Mouse (Mus musculus): ENCODE results near the gene Abca4. TPM values are rescaled to one million over a fixed set of nuclear protein-coding genes. Genes with fewer than 3 reads are reported as not detected.

The Abca4 gene
- total and polyA plus RNA-seq, 3 experiments, result 0.15 to 0.49 TPM; not detected in 1

DNA sequence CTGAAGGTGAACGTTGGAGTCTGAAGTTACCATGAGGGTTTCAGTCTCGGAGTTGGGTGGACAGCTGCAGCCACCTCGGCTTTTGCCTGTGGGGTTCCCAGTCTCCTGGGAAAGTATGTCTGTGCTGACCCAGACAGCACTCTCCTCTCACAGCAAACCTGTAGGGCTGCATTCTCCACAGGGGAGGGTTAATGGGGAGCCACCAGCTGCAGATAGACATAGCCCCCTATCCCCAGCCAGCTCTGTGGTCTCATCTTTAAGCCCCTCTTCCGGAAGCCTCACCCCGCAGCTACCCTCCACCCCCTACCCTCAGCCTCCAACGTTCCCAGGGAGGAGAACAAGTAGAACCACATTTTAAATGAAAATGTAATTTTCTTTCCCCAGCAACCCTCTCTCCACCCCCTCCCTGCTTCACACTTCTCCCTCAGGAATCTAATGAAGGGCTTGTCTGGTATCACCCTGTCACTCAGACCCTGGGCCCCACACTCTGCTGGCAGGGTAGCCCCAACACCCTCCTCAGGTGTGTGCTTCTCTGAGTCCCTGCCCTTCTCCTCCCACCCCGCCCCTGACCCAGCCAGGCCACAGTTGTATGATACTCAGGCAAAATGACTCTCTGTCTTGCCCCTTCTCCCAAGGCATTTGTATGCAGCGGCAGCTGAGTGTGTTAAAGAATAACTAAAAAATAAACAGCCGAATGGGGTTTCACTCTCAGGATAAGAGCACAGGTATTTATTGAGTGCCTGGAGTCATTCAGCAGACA, 14.4 kb downstream of the Abca4 start:
- Histone ChIP-seq H3K27ac (ENCODE audit: control insufficient read depth, low read depth, low read length) (no peak overlapping the region), H3K4me3 (ENCODE audit: control insufficient read depth in 1 of 2, insufficient read depth in 1 of 2, low read depth in 2 of 2, low read length in 2 of 2) (no peak overlapping the region), H3K36me3 (ENCODE audit: control insufficient read depth in 1 of 2, insufficient read depth in 2 of 2, low read length in 2 of 2) (no peaks in the 10 kb centered on the region), H3K79me2 (ENCODE audit: control insufficient read depth, insufficient read depth, low read length, poor library complexity) (no peaks in the 10 kb centered on the region), H3K27me3 (ENCODE audit: control insufficient read depth in 1 of 2, insufficient read depth in 2 of 2, low read length in 2 of 2) (no peaks in the 10 kb centered on the region), H3K4me1 (ENCODE audit: control insufficient read depth in 1 of 2, insufficient read depth in 2 of 2, low read length in 2 of 2) (no peaks in the 10 kb centered on the region), H3K9ac (ENCODE audit: control insufficient read depth, low read depth, low read length, poor library complexity, severe bottlenecking) (no peak overlapping the region), H3K9me3 (replicated peaks; ENCODE audit: insufficient read depth, low read length) (no peaks in the 10 kb centered on the region)
- DNase-seq (ENCODE audit: low read depth, low spot score), result no peak
- TF ChIP-seq ZMIZ1 (IDR thresholded peaks at IDR 0.05; ENCODE audit: low read depth, low read length) (no peak), POLR2A (IDR thresholded peaks at IDR 0.05; ENCODE audit: control insufficient read depth in 1 of 2, insufficient read depth in 1 of 2, low read depth in 1 of 2, low read length in 2 of 2, poor library complexity in 1 of 2) (no peak), ETS1 (IDR thresholded peaks at IDR 0.05; ENCODE audit: low read depth, low read length) (no peak), MXI1 (IDR thresholded peaks at IDR 0.05; ENCODE audit: low read depth, low read length) (no peak), JUND (IDR thresholded peaks at IDR 0.05; ENCODE audit: low read depth, low read length) (no peak), SIN3A (IDR thresholded peaks at IDR 0.05; ENCODE audit: low read length) (no peak), ZC3H11A (IDR thresholded peaks at IDR 0.05; ENCODE audit: low read depth, low read length) (no peak), MAX (IDR thresholded peaks at IDR 0.05; ENCODE audit: low read length) (no peak)

DNA sequence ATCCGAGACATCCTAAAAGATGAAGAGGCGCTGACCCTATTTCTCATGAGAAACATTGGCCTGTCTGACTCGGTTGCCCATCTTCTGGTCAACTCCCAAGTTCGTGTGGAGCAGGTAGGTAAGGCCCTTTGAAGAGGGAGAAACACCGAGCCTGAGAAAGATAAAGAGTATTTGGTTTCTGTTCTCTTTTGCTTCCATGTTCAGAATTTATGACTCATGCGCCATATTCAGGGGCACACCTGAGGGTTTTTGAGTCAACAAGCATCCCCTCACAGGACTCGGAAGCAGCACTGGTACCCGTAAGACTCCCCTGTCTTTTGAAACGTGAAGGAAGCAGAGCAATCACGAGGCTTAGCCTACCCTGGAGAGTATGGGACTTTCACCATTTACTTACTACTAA, 18.3 kb downstream of the Abca4 start:
- no peaks in the 10 kb centered on the region for H3K9me3 ChIP-seq (replicated peaks; ENCODE audit: insufficient read depth, low read length)
- H3K4me1 ChIP-seq (ENCODE audit: control insufficient read depth in 1 of 2, insufficient read depth in 2 of 2, low read length in 2 of 2), result no peaks in the 10 kb centered on the region
- TF ChIP-seq EP300 (IDR thresholded peaks at IDR 0.05; ENCODE audit: low read depth in 1 of 2, low read length in 2 of 2) (no peak), ZNF384 (IDR thresholded peaks at IDR 0.05; ENCODE audit: low read depth, low read length) (no peak), SIN3A (IDR thresholded peaks at IDR 0.05; ENCODE audit: low read length) (no peak), NELFE (IDR thresholded peaks at IDR 0.05; ENCODE audit: low read depth, low read length) (no peak), POLR2AphosphoS2 (IDR thresholded peaks at IDR 0.05; ENCODE audit: low read length) (no peak), CHD2 (IDR thresholded peaks at IDR 0.05; ENCODE audit: low read length) (no peak), USF2 (IDR thresholded peaks at IDR 0.05; ENCODE audit: borderline replicate concordance in 1 of 2, insufficient read depth in 1 of 2, low read depth in 1 of 2, low read length in 2 of 2) (no peak), USF1 (IDR thresholded peaks at IDR 0.05; ENCODE audit: low read depth, low read length) (no peak), ETS1 (IDR thresholded peaks at IDR 0.05; ENCODE audit: low read depth, low read length) (no peak), RAD21 (IDR thresholded peaks at IDR 0.05; ENCODE audit: low read depth, low read length) (no peak), JUND (IDR thresholded peaks at IDR 0.05; ENCODE audit: low read depth, low read length) (no peak), MAZ (IDR thresholded peaks at IDR 0.05; ENCODE audit: low read depth, low read length) (no peak), HCFC1 (IDR thresholded peaks at IDR 0.05; ENCODE audit: low read depth, low read length) (no peak), ZC3H11A (IDR thresholded peaks at IDR 0.05; ENCODE audit: low read depth, low read length) (no peak), CTCF (IDR thresholded peaks at IDR 0.05 in 2 of 3, conservative IDR thresholded peaks at IDR 0.05 in 1 of 3; ENCODE audit: control insufficient read depth in 1 of 3, insufficient read depth in 1 of 3, low read depth in 2 of 3, low read length in 3 of 3, poor library complexity in 1 of 3, severe bottlenecking in 1 of 3) (no peak), MYB (IDR thresholded peaks at IDR 0.05; ENCODE audit: low read depth, low read length) (no peak), POLR2AphosphoS5 (IDR thresholded peaks at IDR 0.05; ENCODE audit: borderline replicate concordance, low read depth, low read length) (no peak)
- H3K27me3 ChIP-seq (ENCODE audit: control insufficient read depth in 1 of 2, insufficient read depth in 2 of 2, low read length in 2 of 2), result no peaks in the 10 kb centered on the region
- no peaks in the 10 kb centered on the region for H3K36me3 ChIP-seq (ENCODE audit: control insufficient read depth in 1 of 2, insufficient read depth in 2 of 2, low read length in 2 of 2)
- DNase-seq (ENCODE audit: low read depth, low spot score), result no peak
- no peak overlapping the region for H3K4me3 ChIP-seq (ENCODE audit: control insufficient read depth in 1 of 2, insufficient read depth in 1 of 2, low read depth in 2 of 2, low read length in 2 of 2)
- H3K9ac ChIP-seq (ENCODE audit: control insufficient read depth, low read depth, low read length, poor library complexity, severe bottlenecking), result no peak overlapping the region
- H3K27ac ChIP-seq (ENCODE audit: control insufficient read depth, low read depth, low read length), result no peak overlapping the region
- no peaks in the 10 kb centered on the region for H3K79me2 ChIP-seq (ENCODE audit: control insufficient read depth, insufficient read depth, low read length, poor library complexity)
